Mouse (Mus musculus): ENCODE measurements around the gene Ak7.

DNA sequence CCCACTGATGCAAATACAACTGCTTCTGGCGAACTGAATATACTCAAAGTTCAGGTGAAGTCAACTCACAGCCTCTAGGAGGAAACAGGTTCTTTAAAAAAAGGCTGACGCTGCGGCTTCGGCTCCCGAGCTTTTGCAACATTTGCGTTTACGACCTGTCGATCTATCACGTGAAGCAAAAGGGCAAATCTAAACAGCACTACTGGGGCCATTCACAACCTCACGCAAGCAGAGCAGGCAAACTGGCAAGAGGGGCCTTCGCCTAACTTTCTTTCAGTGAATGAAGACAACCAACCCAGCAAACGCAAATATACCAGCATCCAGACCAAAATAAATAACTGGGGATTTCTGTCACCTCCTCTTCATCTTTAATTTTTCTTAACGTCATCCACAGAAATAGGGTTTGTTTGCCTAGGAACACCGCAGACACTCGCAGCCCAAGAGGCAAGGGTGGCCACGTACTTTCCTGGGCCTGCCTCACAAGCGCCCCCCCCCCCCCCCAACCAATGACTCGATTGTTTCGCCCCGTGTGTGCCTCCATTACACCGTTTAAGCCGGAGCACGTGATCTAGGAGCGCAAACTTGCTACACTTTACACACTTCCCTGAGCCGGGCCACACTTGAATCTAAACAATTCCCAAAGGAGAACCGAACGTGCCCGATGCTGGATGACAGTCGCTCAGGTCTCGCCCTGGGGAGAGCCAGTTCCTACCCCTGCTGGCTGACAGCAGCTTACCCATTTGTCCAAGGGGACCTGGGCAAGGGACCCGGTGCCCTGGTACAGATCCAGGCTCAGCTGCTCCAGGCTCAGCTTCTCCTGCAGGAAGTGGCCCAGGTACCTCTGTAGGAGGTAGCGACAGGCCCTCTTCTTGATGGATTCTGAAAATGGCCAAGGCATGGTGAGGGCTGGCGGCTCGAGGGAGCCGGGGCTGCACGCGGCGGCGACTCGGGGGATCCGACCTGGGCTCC is 21.6 kb upstream of the Ak7 start, which contains the start of gene Gskip:
- TF ChIP-seq POLR2A (IDR thresholded peaks at IDR 0.05; ENCODE audit: borderline replicate concordance, low read depth, low read length) = no peak
- no peak for TF ChIP-seq CTCF (IDR thresholded peaks at IDR 0.05; ENCODE audit: low read depth, low read length)

Data from bone marrow macrophage, adult 2 months (primary cell).